Mouse (Mus musculus) liver, adult 2 months (tissue): Measurements from ENCODE around the gene Hmgcr. TPM values are rescaled to one million over a fixed set of nuclear protein-coding genes. Genes with fewer than 3 reads are reported as not detected.

Experiments
- DNase-seq: peaks from one replicate; pipeline ENCODE4 v3.0.0-alpha.2; 2011; ENCODE audit warnings: low read depth, low spot score; ENCODE audit errors: extremely low read depth
- H3K27ac ChIP-seq: fragments of 200-500 bp; replicated peaks from 2 replicates; pipeline ENCODE4 v1.5.1; 2012; ENCODE audit warnings: low read depth, mild to moderate bottlenecking, control low read depth, inconsistent platforms, low read length; ENCODE audit not compliant: insufficient read depth
- H3K27me3 ChIP-seq: fragments of 200-500 bp; 2 replicates; pipeline ENCODE4 v1.6.1; 2012; ENCODE audit warnings: mild to moderate bottlenecking, moderate library complexity, low read length, inconsistent platforms; ENCODE audit not compliant: control insufficient read depth, insufficient read depth
- H3K36me3 ChIP-seq: fragments of 200-500 bp; 2 replicates; pipeline ENCODE4 v1.6.1; 2012; ENCODE audit warnings: low read length, inconsistent platforms; ENCODE audit not compliant: control insufficient read depth, insufficient read depth
- H3K4me1 ChIP-seq: fragments of 200-500 bp; 2 replicates; pipeline ENCODE4 v1.6.1; 2011; ENCODE audit warnings: low read length; ENCODE audit not compliant: control insufficient read depth, insufficient read depth
- H3K4me3 ChIP-seq: fragments of 200-500 bp; 2 replicates; pipeline ENCODE4 v1.5.1; 2011; ENCODE audit warnings: low read depth, mild to moderate bottlenecking, control low read depth, low read length, moderate library complexity; ENCODE audit not compliant: insufficient read depth
- H3K79me2 ChIP-seq: fragments of 200-500 bp; 2 replicates; pipeline ENCODE4 v1.6.1; 2012; ENCODE audit warnings: inconsistent platforms, mild to moderate bottlenecking, low read length, moderate library complexity; ENCODE audit not compliant: control insufficient read depth, insufficient read depth
- H3K9ac ChIP-seq: fragments of 200-500 bp; 2 replicates; pipeline ENCODE4 v1.6.1; 2012; ENCODE audit warnings: low read depth, mild to moderate bottlenecking, control low read depth, inconsistent platforms, low read length
- CTCF ChIP-seq: fragments of 200-500 bp; IDR thresholded peaks from 2 replicates; pipeline ENCODE4 v1.5.1; 2011; ENCODE audit warnings: low read depth, low read length, control low read depth
- POLR2A ChIP-seq: fragments of 200-500 bp; IDR thresholded peaks from 2 replicates; pipeline ENCODE4 v1.6.1; 2011; ENCODE audit warnings: low read length, control low read depth; ENCODE audit not compliant: insufficient read depth; ENCODE audit errors: extremely low read depth
- WGBS: fragments of 180-500 bp; shearing (Covaris S2); methylation state at CpG from one replicate; pipeline ENCODE4 v1.1.7; 2018; 5-methylcytosine and 5-hydroxymethylcytosine counted together
- polyA plus RNA-seq: library from polyadenylated mRNA; depleted of rRNA; stranded (reverse); fragments of >200 nt; gene quantifications from 2 replicates; pipeline ENCODE4 v1.2.3, GENCODE M21; 2012
- total RNA-seq: library from RNA; depleted of rRNA; stranded (reverse); fragments of >200 nt; gene quantifications from 2 replicates; pipeline ENCODE4 v1.2.3, GENCODE M21; 2014

Hmgcr gene
- total and polyA plus RNA-seq, 2 experiments: 23.5 to 178 TPM

- H3K9ac ChIP-seq: no peak overlapping the region
- TF ChIP-seq CTCF (no peak), POLR2A (no peak)
- no peaks in the 10 kb centered on the region for H3K79me2 ChIP-seq
- H3K27me3 ChIP-seq: no peaks in the 10 kb centered on the region
- no peak overlapping the region for H3K27ac ChIP-seq
- no peaks in the 10 kb centered on the region for H3K36me3 ChIP-seq
- no peaks in the 10 kb centered on the region for H3K4me1 ChIP-seq
- WGBS: 82% methylated on average over 9 of the region's 9 CpGs
- no peak overlapping the region for H3K4me3 ChIP-seq
- no peak for DNase-seq
Measured at GRCm38 (mm10) chr13:96702567-96703278, 32.0 kb upstream of the Hmgcr start.

GRCm38 (mm10) chr13:96697805-96698586 lies 27.3 kb upstream of the Hmgcr start:
- H3K4me3 ChIP-seq: no peak overlapping the region
- no peak for DNase-seq
- H3K36me3 ChIP-seq: no peaks in the 10 kb centered on the region
- no peaks in the 10 kb centered on the region for H3K27me3 ChIP-seq
- no peak overlapping the region for H3K27ac ChIP-seq
- no peak overlapping the region for H3K9ac ChIP-seq
- TF ChIP-seq POLR2A: no peak
- no peak for TF ChIP-seq CTCF
- no peaks in the 10 kb centered on the region for H3K79me2 ChIP-seq
- 65% methylated on average over 8 of the region's 8 CpGs for WGBS
- H3K4me1 ChIP-seq: no peaks in the 10 kb centered on the region; the same call in 1 of the 2 replicates

GRCm38 (mm10) chr13:96695428-96695827 lies 24.7 kb upstream of the Hmgcr start:
- Histone ChIP-seq H3K4me3 (no peak overlapping the region), H3K27me3 (no peaks in the 10 kb centered on the region), H3K36me3 (no peaks in the 10 kb centered on the region), H3K9ac (no peak overlapping the region), H3K79me2 (no peaks in the 10 kb centered on the region), H3K27ac (no peak overlapping the region), H3K4me1 (no peaks in the 10 kb centered on the region; the same call in 1 of the 2 replicates)
- WGBS: 20% methylated on average over 2 of the region's 2 CpGs
- peak; percentile 82 for DNase-seq
- TF ChIP-seq CTCF (no peak), POLR2A (no peak)

- Histone ChIP-seq H3K9ac (no peak overlapping the region), H3K4me1 (no peaks in the 10 kb centered on the region), H3K27ac (no peak overlapping the region), H3K27me3 (no peaks in the 10 kb centered on the region), H3K36me3 (no peaks in the 10 kb centered on the region), H3K79me2 (no peaks in the 10 kb centered on the region), H3K4me3 (no peak overlapping the region)
- no peak for DNase-seq
- TF ChIP-seq CTCF: no peak
- no peak for TF ChIP-seq POLR2A
- WGBS: 94% methylated on average over 5 of the region's 5 CpGs
Measured at GRCm38 (mm10) chr13:96689901-96690300, 19.2 kb upstream of the Hmgcr start.

- Histone ChIP-seq H3K36me3 (no peaks in the 10 kb centered on the region), H3K4me1 (no peaks in the 10 kb centered on the region), H3K4me3 (no peak overlapping the region), H3K79me2 (no peaks in the 10 kb centered on the region), H3K27ac (no peak overlapping the region), H3K9ac (no peak overlapping the region), H3K27me3 (no peaks in the 10 kb centered on the region)
- 75% methylated on average over 9 of the region's 9 CpGs for WGBS
- DNase-seq: no peak
- TF ChIP-seq POLR2A (no peak), CTCF (no peak)
Measured at GRCm38 (mm10) chr13:96687261-96687660, 16.5 kb upstream of the Hmgcr start.

- no peaks in the 10 kb centered on the region for H3K36me3 ChIP-seq
- no peak overlapping the region for H3K9ac ChIP-seq
- no peak for DNase-seq
- TF ChIP-seq POLR2A (no peak), CTCF (no peak)
- no peaks in the 10 kb centered on the region for H3K79me2 ChIP-seq
- 87% methylated on average over 5 of the region's 5 CpGs for WGBS
- H3K4me1 ChIP-seq: peaks cover 3% of the 10 kb centered on the region
- no peaks in the 10 kb centered on the region for H3K27me3 ChIP-seq
- H3K27ac ChIP-seq: no peak overlapping the region
- no peak overlapping the region for H3K4me3 ChIP-seq
Measured at GRCm38 (mm10) chr13:96684779-96685178, 14.0 kb upstream of the Hmgcr start.
